Mouse (Mus musculus): ENCODE data around the gene Mfsd4b1. TPM values are rescaled to one million over a fixed set of nuclear protein-coding genes. Genes with fewer than 3 reads are reported as not detected.

The Mfsd4b1 gene
- polyA plus RNA-seq, 1 experiment from 2014 or later = not detected

DNA sequence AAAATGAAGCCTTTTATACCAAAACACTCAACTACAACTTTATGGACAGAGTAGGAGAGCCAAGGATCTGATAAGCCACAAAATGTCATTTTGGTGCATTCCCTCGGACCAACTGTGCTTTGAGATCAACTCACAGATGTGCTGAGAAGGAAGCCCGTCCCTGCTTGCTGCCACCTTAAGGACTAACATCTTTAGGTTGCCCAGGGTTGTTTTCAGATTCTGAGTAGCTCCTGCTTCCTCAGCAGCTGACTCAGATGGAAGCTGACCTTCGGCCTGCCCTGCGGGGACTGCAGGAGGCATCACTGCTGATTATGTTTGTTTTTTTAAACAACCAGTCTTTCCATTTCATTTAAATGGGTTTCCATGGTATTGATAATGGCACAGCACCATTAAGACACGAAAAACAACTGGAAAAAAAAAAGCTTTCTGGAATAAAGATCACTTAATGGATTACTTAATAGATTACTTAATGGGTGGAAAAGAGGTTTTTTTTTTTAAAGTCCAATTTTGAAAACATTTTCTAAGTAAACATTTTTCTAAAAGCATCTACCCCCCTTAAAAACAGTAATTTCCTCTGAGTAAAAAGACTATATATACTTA lies 38.3 kb upstream of the Mfsd4b1 start:
- no peak for ATAC-seq (ENCODE audit: insufficient number of reproducible peaks, insufficient read depth, low FRiP score, low read depth)
- H3K4me2 ChIP-seq (replicated peaks; ENCODE audit: low read depth, low read length) = no peak overlapping the region
- H3K27me3 ChIP-seq (ENCODE audit: control insufficient read depth, insufficient read depth, low read length) = no peaks in the 10 kb centered on the region
- H3K36me3 ChIP-seq (ENCODE audit: control insufficient read depth, insufficient read depth, low read length) = no peaks in the 10 kb centered on the region
- H3K4me1 ChIP-seq (ENCODE audit: control insufficient read depth, insufficient read depth, low read length) = peaks cover under 1% of the 10 kb centered on the region; the same call in 1 of the 2 replicates
- H3K9ac ChIP-seq (replicated peaks; ENCODE audit: low read depth, low read length) = no peak overlapping the region
- H3K9me3 ChIP-seq (ENCODE audit: control insufficient read depth, low read depth, low read length) = no peaks in the 10 kb centered on the region
- no peak overlapping the region for H3K4me3 ChIP-seq (ENCODE audit: low read depth, low read length)
- 26% methylated on average over 5 of the region's 5 CpGs for WGBS
- H3K27ac ChIP-seq (ENCODE audit: low read length) = no peak overlapping the region

DNA sequence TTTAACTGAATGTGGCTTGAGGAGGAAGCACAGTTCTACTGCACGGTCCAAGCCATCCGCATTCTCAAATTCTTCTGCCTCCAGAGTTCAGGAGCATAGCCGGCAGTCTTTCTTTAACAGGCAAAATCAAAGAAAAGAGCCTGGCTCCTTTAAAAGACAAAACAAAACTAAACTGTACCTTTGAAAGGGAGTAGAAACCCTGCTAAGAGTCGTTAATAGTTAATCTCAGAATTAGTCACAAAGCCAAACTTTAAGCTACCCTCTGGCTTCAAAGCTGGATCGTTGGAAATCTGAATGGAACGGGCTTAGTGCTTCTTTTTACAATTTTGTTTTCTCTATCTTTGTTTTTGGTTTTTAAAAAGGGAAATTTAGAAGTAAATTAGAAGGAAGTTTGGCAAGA lies 37.7 kb upstream of the Mfsd4b1 start:
- no peak for ATAC-seq (ENCODE audit: insufficient number of reproducible peaks, insufficient read depth, low FRiP score, low read depth)
- Histone ChIP-seq H3K9me3 (ENCODE audit: control insufficient read depth, low read depth, low read length) (no peaks in the 10 kb centered on the region), H3K9ac (replicated peaks; ENCODE audit: low read depth, low read length) (no peak overlapping the region), H3K4me2 (replicated peaks; ENCODE audit: low read depth, low read length) (no peak overlapping the region), H3K27ac (ENCODE audit: low read length) (no peak overlapping the region), H3K4me1 (ENCODE audit: control insufficient read depth, insufficient read depth, low read length) (no peaks in the 10 kb centered on the region), H3K4me3 (ENCODE audit: low read depth, low read length) (no peak overlapping the region), H3K27me3 (ENCODE audit: control insufficient read depth, insufficient read depth, low read length) (no peaks in the 10 kb centered on the region), H3K36me3 (ENCODE audit: control insufficient read depth, insufficient read depth, low read length) (no peaks in the 10 kb centered on the region)
- 55% methylated on average over 6 of the region's 6 CpGs for WGBS

DNA sequence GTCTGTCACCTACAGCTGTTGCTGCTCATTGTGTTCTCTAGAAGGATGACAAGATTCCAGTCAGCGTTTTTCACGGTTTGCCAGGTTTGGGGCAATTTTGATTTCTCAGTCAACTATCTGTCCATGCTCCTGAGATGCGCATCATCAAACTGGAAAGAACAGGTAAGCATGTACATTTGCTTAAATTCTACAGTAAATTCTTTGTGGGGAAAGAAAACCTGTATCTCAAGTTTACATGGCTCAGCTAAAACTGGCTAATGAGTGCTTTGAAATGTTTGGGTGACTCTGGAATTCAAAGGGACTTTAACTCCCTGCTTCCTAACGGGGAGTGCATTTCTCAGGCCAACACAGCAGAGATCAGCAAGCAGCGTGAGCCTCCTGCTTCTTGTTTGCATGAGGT lies 36.9 kb upstream of the Mfsd4b1 start:
- H3K4me2 ChIP-seq (replicated peaks; ENCODE audit: low read depth, low read length) = no peak overlapping the region
- 79% methylated on average over 5 of the region's 5 CpGs for WGBS
- no peak overlapping the region for H3K4me3 ChIP-seq (ENCODE audit: low read depth, low read length)
- no peaks in the 10 kb centered on the region for H3K4me1 ChIP-seq (ENCODE audit: control insufficient read depth, insufficient read depth, low read length)
- H3K27ac ChIP-seq (ENCODE audit: low read length) = no peak overlapping the region
- H3K9me3 ChIP-seq (ENCODE audit: control insufficient read depth, low read depth, low read length) = no peaks in the 10 kb centered on the region
- no peaks in the 10 kb centered on the region for H3K27me3 ChIP-seq (ENCODE audit: control insufficient read depth, insufficient read depth, low read length)
- no peak overlapping the region for H3K9ac ChIP-seq (replicated peaks; ENCODE audit: low read depth, low read length)
- H3K36me3 ChIP-seq (ENCODE audit: control insufficient read depth, insufficient read depth, low read length) = no peaks in the 10 kb centered on the region
- ATAC-seq (ENCODE audit: insufficient number of reproducible peaks, insufficient read depth, low FRiP score, low read depth) = no peak

DNA sequence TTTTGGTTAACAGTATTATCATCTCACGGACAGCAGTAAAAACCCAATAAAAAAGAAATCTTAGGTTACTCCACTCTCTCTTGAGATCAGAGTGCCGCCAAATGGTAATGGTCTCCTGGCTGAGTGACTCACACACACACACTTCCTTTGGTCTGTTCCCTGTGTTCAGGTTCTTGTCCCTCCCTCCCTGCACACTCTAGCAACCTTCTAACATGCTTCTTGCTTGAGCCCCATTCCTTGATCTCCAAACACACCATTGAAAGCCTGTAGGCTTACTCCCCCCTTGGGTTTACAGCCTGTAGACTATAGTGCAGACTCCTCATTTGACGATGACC lies 33.7 kb upstream of the Mfsd4b1 start:
- no peaks in the 10 kb centered on the region for H3K9me3 ChIP-seq (ENCODE audit: control insufficient read depth, low read depth, low read length)
- H3K4me2 ChIP-seq (replicated peaks; ENCODE audit: low read depth, low read length) = no peak overlapping the region
- H3K4me1 ChIP-seq (ENCODE audit: control insufficient read depth, insufficient read depth, low read length) = no peaks in the 10 kb centered on the region
- no peak overlapping the region for H3K9ac ChIP-seq (replicated peaks; ENCODE audit: low read depth, low read length)
- H3K27me3 ChIP-seq (ENCODE audit: control insufficient read depth, insufficient read depth, low read length) = no peaks in the 10 kb centered on the region
- H3K36me3 ChIP-seq (ENCODE audit: control insufficient read depth, insufficient read depth, low read length) = no peaks in the 10 kb centered on the region
- ATAC-seq (ENCODE audit: insufficient number of reproducible peaks, insufficient read depth, low FRiP score, low read depth) = no peak
- 80% methylated on average over 3 of the region's 3 CpGs for whole genome bisulfite sequencing
- no peak overlapping the region for H3K4me3 ChIP-seq (ENCODE audit: low read depth, low read length)
- no peak overlapping the region for H3K27ac ChIP-seq (ENCODE audit: low read length)

DNA sequence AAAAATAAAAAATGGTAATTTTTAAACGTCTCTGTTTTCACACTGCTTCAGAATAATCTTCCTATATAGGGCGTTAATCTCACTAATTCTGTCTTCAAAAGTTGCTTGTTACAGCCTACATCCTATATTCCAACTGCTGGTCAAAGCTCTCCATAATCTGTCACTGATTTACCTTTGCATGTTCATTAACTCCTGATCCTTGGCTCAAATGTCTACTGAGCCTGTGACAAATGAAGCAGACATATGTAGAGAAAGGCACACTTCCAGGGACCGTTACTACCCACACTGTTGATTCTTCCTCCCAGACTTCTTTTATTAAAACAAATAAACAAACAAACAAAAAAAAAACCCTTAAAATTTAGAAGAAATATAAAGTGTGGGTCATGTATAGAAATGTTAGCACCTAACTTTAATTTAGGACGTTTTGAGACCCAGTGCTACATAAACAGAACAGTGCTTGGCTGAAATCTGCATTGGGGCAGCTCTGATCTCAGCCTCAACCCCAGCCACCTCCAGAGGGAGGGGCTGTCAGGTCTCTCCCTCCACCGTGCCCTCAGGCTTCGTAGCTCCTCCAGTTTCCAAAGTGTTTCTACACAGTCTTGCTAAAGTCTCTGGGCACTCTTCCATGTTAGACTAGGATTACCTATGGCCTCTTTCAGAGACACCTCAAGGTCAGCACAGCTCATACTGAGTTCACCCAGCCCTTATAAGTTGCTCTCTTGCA lies 33.2 kb upstream of the Mfsd4b1 start:
- Histone ChIP-seq H3K36me3 (ENCODE audit: control insufficient read depth, insufficient read depth, low read length) (no peaks in the 10 kb centered on the region), H3K9ac (replicated peaks; ENCODE audit: low read depth, low read length) (no peak overlapping the region), H3K27ac (ENCODE audit: low read length) (no peak overlapping the region), H3K4me3 (ENCODE audit: low read depth, low read length) (no peak overlapping the region), H3K27me3 (ENCODE audit: control insufficient read depth, insufficient read depth, low read length) (no peaks in the 10 kb centered on the region), H3K4me1 (ENCODE audit: control insufficient read depth, insufficient read depth, low read length) (no peaks in the 10 kb centered on the region), H3K9me3 (ENCODE audit: control insufficient read depth, low read depth, low read length) (no peaks in the 10 kb centered on the region), H3K4me2 (replicated peaks; ENCODE audit: low read depth, low read length) (no peak overlapping the region)
- 57% methylated on average over 6 of the region's 6 CpGs for WGBS
- no peak for ATAC-seq (ENCODE audit: insufficient number of reproducible peaks, insufficient read depth, low FRiP score, low read depth)

DNA sequence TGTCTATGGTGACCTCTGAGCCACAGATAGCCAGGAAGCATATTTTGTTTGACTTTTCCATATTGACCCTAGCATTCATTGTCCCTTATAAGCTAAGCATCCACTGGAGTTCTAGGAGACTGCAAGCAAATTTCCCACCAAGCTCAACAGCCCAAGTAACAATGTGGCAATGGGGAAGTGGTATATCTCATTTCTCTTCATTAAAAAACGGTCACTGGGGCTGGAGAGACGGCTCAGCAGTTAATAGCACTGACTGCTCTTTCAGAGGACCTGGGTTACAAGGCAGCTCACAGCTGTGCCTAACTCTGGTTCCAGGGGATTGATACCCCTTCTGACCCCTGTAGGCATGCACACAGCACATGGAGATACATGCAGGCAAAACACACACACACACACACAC lies 32.5 kb upstream of the Mfsd4b1 start:
- Histone ChIP-seq H3K4me3 (ENCODE audit: low read depth, low read length) (no peak overlapping the region), H3K4me1 (ENCODE audit: control insufficient read depth, insufficient read depth, low read length) (no peaks in the 10 kb centered on the region), H3K9ac (replicated peaks; ENCODE audit: low read depth, low read length) (no peak overlapping the region), H3K4me2 (replicated peaks; ENCODE audit: low read depth, low read length) (no peak overlapping the region), H3K36me3 (ENCODE audit: control insufficient read depth, insufficient read depth, low read length) (no peaks in the 10 kb centered on the region), H3K27ac (ENCODE audit: low read length) (no peak overlapping the region), H3K9me3 (ENCODE audit: control insufficient read depth, low read depth, low read length) (no peaks in the 10 kb centered on the region), H3K27me3 (ENCODE audit: control insufficient read depth, insufficient read depth, low read length) (no peaks in the 10 kb centered on the region)
- no peak for ATAC-seq (ENCODE audit: insufficient number of reproducible peaks, insufficient read depth, low FRiP score, low read depth)
- WGBS = 43% methylated on average over 2 of the region's 2 CpGs

DNA sequence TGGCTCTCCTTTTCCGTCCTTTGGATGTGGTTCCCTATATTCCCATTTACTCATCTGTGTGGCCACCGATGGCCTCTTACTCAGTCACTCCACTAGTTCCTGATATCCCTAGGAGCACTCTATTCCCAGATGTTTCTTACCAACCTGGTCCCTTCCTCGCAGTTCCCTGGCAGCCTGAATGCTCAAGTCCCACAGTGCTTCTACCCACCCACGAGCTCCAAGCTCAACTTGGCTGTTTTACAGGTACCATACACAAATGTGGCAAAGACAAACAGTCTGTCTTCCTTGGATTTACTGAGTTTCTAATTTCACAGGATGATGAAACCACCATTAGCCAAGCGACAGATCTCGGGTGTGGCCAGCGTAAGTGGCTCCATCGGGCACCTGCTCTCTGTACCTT lies 29.4 kb upstream of the Mfsd4b1 start:
- ATAC-seq (ENCODE audit: insufficient number of reproducible peaks, insufficient read depth, low FRiP score, low read depth) = no peak
- no peak overlapping the region for H3K4me3 ChIP-seq (ENCODE audit: low read depth, low read length)
- H3K4me2 ChIP-seq (replicated peaks; ENCODE audit: low read depth, low read length) = no peak overlapping the region
- no peaks in the 10 kb centered on the region for H3K27me3 ChIP-seq (ENCODE audit: control insufficient read depth, insufficient read depth, low read length)
- 83% methylated on average over 8 of the region's 8 CpGs for WGBS
- no peaks in the 10 kb centered on the region for H3K36me3 ChIP-seq (ENCODE audit: control insufficient read depth, insufficient read depth, low read length)
- H3K27ac ChIP-seq (ENCODE audit: low read length) = no peak overlapping the region
- H3K9me3 ChIP-seq (ENCODE audit: control insufficient read depth, low read depth, low read length) = no peaks in the 10 kb centered on the region
- no peak overlapping the region for H3K9ac ChIP-seq (replicated peaks; ENCODE audit: low read depth, low read length)
- no peaks in the 10 kb centered on the region for H3K4me1 ChIP-seq (ENCODE audit: control insufficient read depth, insufficient read depth, low read length)

DNA sequence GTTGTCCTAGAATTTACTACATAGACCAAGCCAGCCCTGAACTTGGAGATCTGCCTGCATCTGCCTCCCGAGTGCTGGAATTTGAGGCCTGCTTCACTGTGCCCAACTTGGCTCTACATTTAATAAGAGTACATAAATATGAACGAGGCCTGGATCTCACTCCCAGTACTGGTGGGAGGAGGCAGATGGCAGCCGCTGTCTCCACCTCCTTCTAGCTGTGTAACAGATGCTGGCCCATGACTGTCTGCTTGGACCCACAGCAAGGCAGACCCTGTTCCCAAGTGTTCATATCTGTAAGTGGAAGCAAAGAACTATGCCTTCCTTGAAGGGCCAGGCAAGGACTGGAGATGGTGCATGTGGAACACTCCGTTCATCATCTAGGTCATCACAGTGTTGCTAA lies 28.8 kb upstream of the Mfsd4b1 start:
- H3K36me3 ChIP-seq (ENCODE audit: control insufficient read depth, insufficient read depth, low read length) = no peaks in the 10 kb centered on the region
- ATAC-seq (ENCODE audit: insufficient number of reproducible peaks, insufficient read depth, low FRiP score, low read depth) = no peak
- no peaks in the 10 kb centered on the region for H3K9me3 ChIP-seq (ENCODE audit: control insufficient read depth, low read depth, low read length)
- no peaks in the 10 kb centered on the region for H3K4me1 ChIP-seq (ENCODE audit: control insufficient read depth, insufficient read depth, low read length)
- 85% methylated on average over 4 of the region's 4 CpGs for WGBS
- H3K4me2 ChIP-seq (replicated peaks; ENCODE audit: low read depth, low read length) = no peak overlapping the region
- H3K9ac ChIP-seq (replicated peaks; ENCODE audit: low read depth, low read length) = no peak overlapping the region
- no peak overlapping the region for H3K27ac ChIP-seq (ENCODE audit: low read length)
- H3K27me3 ChIP-seq (ENCODE audit: control insufficient read depth, insufficient read depth, low read length) = no peaks in the 10 kb centered on the region
- H3K4me3 ChIP-seq (ENCODE audit: low read depth, low read length) = no peak overlapping the region
